In genomic region chr5:29507013-29507412, GRCm38 (mm10) we compare ENCODE assay signal across 27 mouse cellular contexts. TPM values are rescaled to one million over a fixed set of nuclear protein-coding genes. Genes with fewer than 3 reads are reported as not detected.
A peak's percentile ranks its signal among the peaks of the same experiment; 100 is the strongest.
DNase-seq lines count a peak whose midpoint lies in the region; ATAC-seq and TF ChIP-seq lines count a peak whose summit lies in the region.
"Had no signal": no experiment of that assay in that cellular context is flagged by ENCODE, and none has a peak within 500 bp of the region (broad histone marks: within the 10 kb centered on the region; RNA-seq: fewer than 3 reads in every experiment).

No protein-coding gene starts in this region.

- no peaks in the 10 kb centered on the region for H3K27me3 ChIP-seq in heart, embryonic 13.5 days (replicated peaks)
- H3K27me3 ChIP-seq in lung, embryonic 16.5 days (ENCODE audit: control insufficient read depth, insufficient read depth, low read depth, low read length) = no peaks in the 10 kb centered on the region
- H3K27me3 ChIP-seq in intestine, embryonic 16.5 days (replicated peaks; ENCODE audit: control insufficient read depth, insufficient read depth, low read length) = no peaks in the 10 kb centered on the region
- no peaks in the 10 kb centered on the region for H3K27me3 ChIP-seq in stomach, postnatal 0 days (ENCODE audit: control insufficient read depth, insufficient read depth, low read length)
- H3K27me3 ChIP-seq: embryonic facial prominence, embryonic 12.5 days; forebrain, embryonic 15.5 days; heart, embryonic 12.5 days; hindbrain, embryonic 15.5 days; Patski had no signal

- ATAC-seq in heart, embryonic 13.5 days (ENCODE audit: extremely low read depth, insufficient number of reproducible peaks, low FRiP score, low TSS enrichment) = no peak
- 0 out of 2 replicates have a peak, but pooled peaks have one; percentile 45 for ATAC-seq in lung, embryonic 16.5 days (ENCODE audit: low read depth)
- ATAC-seq in intestine, embryonic 16.5 days = peak; percentile 26; the same call in 1 of the 2 replicates
- ATAC-seq in stomach, postnatal 0 days (ENCODE audit: low FRiP score, low TSS enrichment) = no peak
- ATAC-seq: activated CD4-positive, CD25-positive, alpha-beta regulatory T cell, adult 4 months; forebrain, embryonic 15.5 days; Patski had no signal

- no peak overlapping the region for H3K4me3 ChIP-seq in heart, embryonic 13.5 days
- no peak overlapping the region for H3K4me3 ChIP-seq in lung, embryonic 16.5 days (ENCODE audit: low read length)
- no peak overlapping the region for H3K4me3 ChIP-seq in intestine, embryonic 16.5 days (ENCODE audit: low read length)
- H3K4me3 ChIP-seq in stomach, postnatal 0 days (ENCODE audit: low read depth, low read length) = no peak overlapping the region
- H3K4me3 ChIP-seq: embryonic facial prominence, embryonic 12.5 days; forebrain, embryonic 15.5 days; heart, embryonic 12.5 days; hindbrain, embryonic 15.5 days had no signal

- no peak for TF ChIP-seq CTCF in stomach, postnatal 0 days (IDR thresholded peaks at IDR 0.05; ENCODE audit: low read depth)

- H3K36me3 ChIP-seq in heart, embryonic 13.5 days = no peaks in the 10 kb centered on the region
- H3K36me3 ChIP-seq in lung, embryonic 16.5 days (ENCODE audit: control insufficient read depth, insufficient read depth, low read length) = no peaks in the 10 kb centered on the region
- no peaks in the 10 kb centered on the region for H3K36me3 ChIP-seq in intestine, embryonic 16.5 days (ENCODE audit: control insufficient read depth, insufficient read depth, low read length)
- H3K36me3 ChIP-seq in stomach, postnatal 0 days (ENCODE audit: control insufficient read depth, insufficient read depth, low read length) = no peaks in the 10 kb centered on the region
- H3K36me3 ChIP-seq: embryonic facial prominence, embryonic 12.5 days; forebrain, embryonic 15.5 days; heart, embryonic 12.5 days; hindbrain, embryonic 15.5 days had no signal

- H3K9me3 ChIP-seq in heart, embryonic 13.5 days = peaks cover 3% of the 10 kb centered on the region; the same call in 1 of the 2 replicates
- no peaks in the 10 kb centered on the region for H3K9me3 ChIP-seq in lung, embryonic 16.5 days (ENCODE audit: control insufficient read depth, low read length)
- peaks cover 2% of the 10 kb centered on the region; the same call in 1 of the 2 replicates for H3K9me3 ChIP-seq in intestine, embryonic 16.5 days (ENCODE audit: control insufficient read depth, low read length)
- no peaks in the 10 kb centered on the region for H3K9me3 ChIP-seq in stomach, postnatal 0 days (ENCODE audit: control insufficient read depth, low read length)
- H3K9me3 ChIP-seq: embryonic facial prominence, embryonic 12.5 days; forebrain, embryonic 15.5 days; hindbrain, embryonic 15.5 days had no signal

- H3K4me2 ChIP-seq in heart, embryonic 13.5 days = no peak overlapping the region
- H3K4me2 ChIP-seq in lung, embryonic 16.5 days (ENCODE audit: low read depth, low read length) = no peak overlapping the region
- no peak overlapping the region for H3K4me2 ChIP-seq in intestine, embryonic 16.5 days (ENCODE audit: low read depth, low read length)
- H3K4me2 ChIP-seq in stomach, postnatal 0 days (replicated peaks; ENCODE audit: low read depth) = no peak overlapping the region
- H3K4me2 ChIP-seq: embryonic facial prominence, embryonic 12.5 days; forebrain, embryonic 15.5 days; heart, embryonic 12.5 days; hindbrain, embryonic 15.5 days had no signal

- no peak overlapping the region for H3K9ac ChIP-seq in heart, embryonic 13.5 days
- no peak overlapping the region for H3K9ac ChIP-seq in lung, embryonic 16.5 days (ENCODE audit: low read length)
- H3K9ac ChIP-seq in intestine, embryonic 16.5 days (ENCODE audit: low read depth, low read length) = no peak overlapping the region
- H3K9ac ChIP-seq in stomach, postnatal 0 days (ENCODE audit: low read length) = no peak overlapping the region
- H3K9ac ChIP-seq: embryonic facial prominence, embryonic 12.5 days; forebrain, embryonic 15.5 days; heart, embryonic 12.5 days; hindbrain, embryonic 15.5 days had no signal

- no peak for TF ChIP-seq EP300 in stomach, postnatal 0 days (optimal IDR thresholded peaks at IDR 0.05)

- no peak for DNase-seq in heart, postnatal 4 days
- no peak for DNase-seq in lung, postnatal 14 days
- DNase-seq in stomach, postnatal 0 days (ENCODE audit: low spot score) = peak; percentile 17
- no peak for DNase-seq in kidney, adult 8-10 months
- DNase-seq: adrenal gland, postnatal 14 days; cerebellum, adult 11-12 months; cerebellum, adult 9-10 months; cerebellum, postnatal 25 days; gastrocnemius, postnatal 14 days; heart, postnatal 14 days had no signal

- H3K27ac ChIP-seq in heart, embryonic 13.5 days (replicated peaks) = 0 out of 2 replicates have a peak overlapping the region, but pooled peaks have one; percentile 9
- H3K27ac ChIP-seq in lung, embryonic 16.5 days (ENCODE audit: low read length) = no peak overlapping the region
- no peak overlapping the region; the same call in 1 of the 2 replicates for H3K27ac ChIP-seq in intestine, embryonic 16.5 days (ENCODE audit: low read length)
- H3K27ac ChIP-seq in stomach, postnatal 0 days (replicated peaks) = no peak overlapping the region
- H3K27ac ChIP-seq: embryonic facial prominence, embryonic 12.5 days; forebrain, embryonic 15.5 days; hindbrain, embryonic 15.5 days had no signal

- 22% methylated on average over 3 of the region's 3 CpGs for whole genome bisulfite sequencing in heart, embryonic 13.5 days
- 50% methylated on average over 3 of the region's 3 CpGs for WGBS in lung, embryonic 16.5 days
- WGBS in intestine, embryonic 16.5 days = 40% methylated on average over 3 of the region's 3 CpGs
- WGBS in stomach, postnatal 0 days = 28% methylated on average over 3 of the region's 3 CpGs

- H3K4me1 ChIP-seq in heart, embryonic 13.5 days = peaks cover 12% of the 10 kb centered on the region
- no peaks in the 10 kb centered on the region for H3K4me1 ChIP-seq in lung, embryonic 16.5 days (replicated peaks; ENCODE audit: control insufficient read depth, insufficient read depth, low read length)
- H3K4me1 ChIP-seq in intestine, embryonic 16.5 days (ENCODE audit: control insufficient read depth, insufficient read depth, low read length) = peaks cover 7% of the 10 kb centered on the region; the same call in 1 of the 2 replicates
- H3K4me1 ChIP-seq in stomach, postnatal 0 days (replicated peaks; ENCODE audit: control insufficient read depth, insufficient read depth) = no peaks in the 10 kb centered on the region
- H3K4me1 ChIP-seq: embryonic facial prominence, embryonic 12.5 days; forebrain, embryonic 15.5 days; hindbrain, embryonic 15.5 days had no signal

RNA-seq across cellular contexts. Expression of gene Mnx1, which starts 28.7 kb away (rescaled TPM):
- polyA plus RNA-seq in heart, embryonic 13.5 days (2015; fragmentation: Nextera tagmentation; extraction: Ambion mirVana) = not detected in 2 replicates
- total RNA-seq in heart, postnatal 4 days (2021) = not detected
- polyA plus RNA-seq in lung, embryonic 16.5 days (2015; fragmentation: Nextera tagmentation; extraction: Ambion mirVana) = not detected in 2 replicates
- 0.22 and 0.81 TPM in 2 replicates for polyA plus RNA-seq in intestine, embryonic 16.5 days (2015; fragmentation: Nextera tagmentation; extraction: Ambion mirVana)
- polyA plus RNA-seq in stomach, postnatal 0 days (2015; fragmentation: Nextera tagmentation; extraction: Ambion mirVana) = 0.64 and 0.67 TPM in 2 replicates
- total RNA-seq: adrenal gland, adult 18-20 months; adrenal gland, postnatal 14 days; gastrocnemius, adult 18-20 months; gastrocnemius, postnatal 14 days; heart, adult 8-10 months; heart, postnatal 14 days; MEL had no signal
- polyA plus RNA-seq: activated CD4-positive, CD25-positive, alpha-beta regulatory T cell, adult 4 months; C2C12; cortical plate, adult 2 months; embryonic facial prominence, embryonic 12.5 days; forebrain, embryonic 11.5 days; forebrain, embryonic 15.5 days; gonadal fat pad, adult 2 months; Patski had no signal

Comparison
In these comparisons a context has a peak if more than half of its experiments do, and no peak if none do; other contexts are left out.
1. ATAC-seq: peak in lung, embryonic 16.5 days (single experiment) and intestine, embryonic 16.5 days (single experiment); none in heart, embryonic 13.5 days (single experiment) and stomach, postnatal 0 days (single experiment).